Mouse (Mus musculus): ENCODE data around the gene 4933402N22Rik. TPM values are rescaled to one million over a fixed set of nuclear protein-coding genes. Genes with fewer than 3 reads are reported as not detected.

4933402N22Rik gene
- polyA plus RNA-seq (2017; shearing (Covaris generic)) = not detected

GRCm38 (mm10) chr5:11917743-11918142 is at the start of gene 4933402N22Rik:
Gene 4933402N22Rik, plus strand, starts transcription at chr5:11918043.

Other genes starting within 250 kb of the 4933402N22Rik start
- gene Gm8922, start 236.1 kb upstream of the 4933402N22Rik start, polyA plus RNA-seq (2017; shearing (Covaris generic)) = not detected
- not detected for gene Gm8926, start 147.5 kb upstream of the 4933402N22Rik start, polyA plus RNA-seq (2017; shearing (Covaris generic))
- not detected for gene Gm6465, start 72.5 kb upstream of the 4933402N22Rik start, polyA plus RNA-seq (2017; shearing (Covaris generic))